Mouse (Mus musculus) ES-E14 (cell line): Measurements from ENCODE around the gene Pgm3.

Experiments used
- CHD2 ChIP-seq: IDR thresholded peaks from 2 replicates; pipeline ENCODE4 v1.6.1; 2014; ENCODE audit warnings: mild to moderate bottlenecking, low read depth, low read length, inconsistent platforms
- HCFC1 ChIP-seq: IDR thresholded peaks from 2 replicates; pipeline ENCODE4 v1.6.1; 2012; ENCODE audit warnings: low read length, inconsistent platforms, borderline replicate concordance; ENCODE audit not compliant: insufficient read depth
- MAFK ChIP-seq: IDR thresholded peaks from 2 replicates; pipeline ENCODE4 v1.6.1; 2014; ENCODE audit warnings: mild to moderate bottlenecking, low read depth, low read length, inconsistent platforms; ENCODE audit not compliant: insufficient read depth
- ZC3H11A ChIP-seq: IDR thresholded peaks from 2 replicates; pipeline ENCODE4 v1.6.1; 2012; ENCODE audit warnings: low read depth, mild to moderate bottlenecking, inconsistent platforms, low read length, borderline replicate concordance

DNA sequence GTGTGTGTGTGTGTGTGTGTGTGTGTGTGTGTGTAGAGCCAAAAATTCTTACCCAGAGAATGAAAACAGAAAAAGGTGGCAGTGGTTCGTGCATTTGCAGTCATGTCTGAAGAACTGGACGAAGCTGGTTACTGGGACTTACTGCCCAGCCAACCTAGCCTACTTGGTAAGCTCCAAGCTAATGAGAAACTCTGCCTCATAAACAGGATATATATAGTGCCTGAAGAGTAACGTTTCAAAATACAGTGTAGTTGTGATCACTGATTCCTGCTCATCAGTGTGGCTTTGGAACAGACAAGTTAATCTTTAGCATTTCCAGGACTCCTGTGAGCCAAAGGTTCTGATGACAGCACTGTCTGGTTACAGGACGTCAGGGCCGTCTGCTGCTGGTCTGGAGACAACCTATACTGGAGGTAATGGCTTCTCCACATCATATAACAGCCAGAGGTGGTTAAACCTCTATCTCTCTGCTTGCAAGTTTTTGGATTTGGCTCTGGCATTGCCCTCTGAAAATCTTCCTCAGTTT, 21.9 kb downstream of the Pgm3 start:
- TF ChIP-seq MAFK (no peak), CHD2 (no peak), HCFC1 (no peak), ZC3H11A (no peak)
